Mouse (Mus musculus): Measurements from ENCODE around the gene Ctsa. TPM values are rescaled to one million over a fixed set of nuclear protein-coding genes. Genes with fewer than 3 reads are reported as not detected.
"Not testable (repeated sequence)": the region's sequence is repeated elsewhere in the genome, so short reads cannot be mapped to it uniquely, and the experiment has no call there.

Ctsa gene
- polyA plus RNA-seq, 1 experiment from 2014 or later, result 135 TPM

- peaks cover 7% of the 10 kb centered on the region; the same call in 1 of the 2 replicates for H3K4me1 ChIP-seq (ENCODE audit: control insufficient read depth, insufficient read depth, low read length)
- 80% methylated on average over 4 of the region's 4 CpGs for WGBS
- H3K4me2 ChIP-seq (replicated peaks; ENCODE audit: low read depth, low read length), result no peak overlapping the region
- no peak overlapping the region for H3K27ac ChIP-seq (ENCODE audit: low read depth, low read length)
- peaks cover 46% of the 10 kb centered on the region for H3K36me3 ChIP-seq (ENCODE audit: control insufficient read depth, insufficient read depth, low read length)
- H3K4me3 ChIP-seq (ENCODE audit: low read length), result no peak overlapping the region
- ATAC-seq (ENCODE audit: low FRiP score, low TSS enrichment), result no peak
- H3K27me3 ChIP-seq (ENCODE audit: control insufficient read depth, insufficient read depth, low read length), result no peaks in the 10 kb centered on the region
- no peaks in the 10 kb centered on the region for H3K9me3 ChIP-seq (ENCODE audit: control insufficient read depth, low read length)
- no peak overlapping the region for H3K9ac ChIP-seq (ENCODE audit: low read depth, low read length)
Measured at GRCm38 (mm10) chr2:164790451-164790850, 42.2 kb upstream of the Ctsa start.

- no peaks in the 10 kb centered on the region for H3K9me3 ChIP-seq (ENCODE audit: control insufficient read depth, low read length)
- ATAC-seq (ENCODE audit: low FRiP score, low TSS enrichment), result no peak
- H3K4me2 ChIP-seq (replicated peaks; ENCODE audit: low read depth, low read length), result no peak overlapping the region
- no peak overlapping the region for H3K4me3 ChIP-seq (ENCODE audit: low read length)
- no peaks in the 10 kb centered on the region for H3K27me3 ChIP-seq (ENCODE audit: control insufficient read depth, insufficient read depth, low read length)
- H3K9ac ChIP-seq (ENCODE audit: low read depth, low read length), result no peak overlapping the region
- peaks cover 57% of the 10 kb centered on the region for H3K36me3 ChIP-seq (ENCODE audit: control insufficient read depth, insufficient read depth, low read length)
- 96% methylated on average over 18 of the region's 18 CpGs for WGBS
- H3K27ac ChIP-seq (ENCODE audit: low read depth, low read length), result no peak overlapping the region
- peaks cover 3% of the 10 kb centered on the region; the same call in 1 of the 2 replicates for H3K4me1 ChIP-seq (ENCODE audit: control insufficient read depth, insufficient read depth, low read length)
Measured at GRCm38 (mm10) chr2:164791841-164792261, 40.8 kb upstream of the Ctsa start.

GRCm38 (mm10) chr2:164792400-164793190 is 40.1 kb upstream of the Ctsa start:
- no peak for ATAC-seq (ENCODE audit: low FRiP score, low TSS enrichment)

DNA sequence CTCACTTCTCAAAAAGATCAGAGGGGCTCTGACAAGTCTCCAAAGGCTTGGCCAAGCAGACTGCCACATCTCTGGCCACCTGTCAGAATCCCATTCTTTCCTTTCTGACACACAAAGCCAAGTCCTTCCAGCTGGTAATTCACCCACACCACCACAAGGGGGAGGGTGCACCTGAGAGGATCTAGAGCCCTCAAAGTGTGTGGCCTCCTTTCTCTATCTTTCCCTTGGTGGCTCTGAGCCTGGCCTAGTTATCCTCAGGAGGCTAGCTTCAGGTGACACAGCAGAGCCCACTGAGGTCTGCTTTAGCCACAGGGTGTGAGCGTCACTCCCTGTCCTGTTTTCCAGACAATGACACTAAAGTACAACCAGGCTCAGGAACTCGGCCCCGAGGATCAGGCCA is 39.4 kb upstream of the Ctsa start:
- no peak overlapping the region for H3K27ac ChIP-seq (ENCODE audit: low read depth, low read length)
- H3K9ac ChIP-seq (ENCODE audit: low read depth, low read length), result no peak overlapping the region
- no peak overlapping the region for H3K4me2 ChIP-seq (replicated peaks; ENCODE audit: low read depth, low read length)
- WGBS, result 92% methylated on average over 3 of the region's 3 CpGs
- H3K27me3 ChIP-seq (ENCODE audit: control insufficient read depth, insufficient read depth, low read length), result no peaks in the 10 kb centered on the region
- no peak for ATAC-seq (ENCODE audit: low FRiP score, low TSS enrichment)
- no peaks in the 10 kb centered on the region for H3K9me3 ChIP-seq (ENCODE audit: control insufficient read depth, low read length)
- H3K4me1 ChIP-seq (ENCODE audit: control insufficient read depth, insufficient read depth, low read length), result no peaks in the 10 kb centered on the region
- peaks cover 63% of the 10 kb centered on the region for H3K36me3 ChIP-seq (ENCODE audit: control insufficient read depth, insufficient read depth, low read length)
- H3K4me3 ChIP-seq (ENCODE audit: low read length), result no peak overlapping the region

More at GRCm38 (mm10) chr2:164792400-164793190, 40.1 kb upstream of the Ctsa start:
- Histone ChIP-seq H3K27me3 (ENCODE audit: control insufficient read depth, insufficient read depth, low read length) (no peaks in the 10 kb centered on the region), H3K36me3 (ENCODE audit: control insufficient read depth, insufficient read depth, low read length) (peaks cover 58% of the 10 kb centered on the region), H3K9me3 (ENCODE audit: control insufficient read depth, low read length) (no peaks in the 10 kb centered on the region), H3K27ac (ENCODE audit: low read depth, low read length) (no peak overlapping the region), H3K4me2 (replicated peaks; ENCODE audit: low read depth, low read length) (no peak overlapping the region), H3K4me1 (ENCODE audit: control insufficient read depth, insufficient read depth, low read length) (no peaks in the 10 kb centered on the region), H3K9ac (ENCODE audit: low read depth, low read length) (no peak overlapping the region), H3K4me3 (ENCODE audit: low read length) (no peak overlapping the region)
- 94% methylated on average over 12 of the region's 12 CpGs for WGBS

DNA sequence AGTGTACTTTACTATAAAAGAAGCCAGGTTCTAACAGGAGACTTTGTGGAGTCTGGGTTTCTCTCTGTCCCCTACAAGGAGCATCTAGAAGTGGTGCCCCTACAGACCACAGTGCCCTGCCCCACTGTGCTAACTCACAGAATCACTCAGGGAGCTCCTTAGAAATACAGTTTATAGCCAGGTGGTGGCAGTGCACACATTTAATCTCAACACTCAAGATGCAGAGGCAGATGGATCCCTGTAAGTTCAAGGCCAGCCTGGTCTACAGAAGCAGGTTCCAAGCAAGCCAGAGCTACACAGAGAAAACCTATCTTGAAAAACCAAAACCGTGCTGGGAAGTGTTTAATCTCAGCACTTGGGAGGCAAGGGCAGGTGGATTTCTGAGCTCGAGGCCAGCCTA is 38.9 kb upstream of the Ctsa start:
- Histone ChIP-seq H3K27me3 (ENCODE audit: control insufficient read depth, insufficient read depth, low read length) (no peaks in the 10 kb centered on the region), H3K27ac (ENCODE audit: low read depth, low read length) (no peak overlapping the region), H3K4me3 (ENCODE audit: low read length) (no peak overlapping the region), H3K9ac (ENCODE audit: low read depth, low read length) (no peak overlapping the region), H3K4me2 (replicated peaks; ENCODE audit: low read depth, low read length) (no peak overlapping the region), H3K4me1 (ENCODE audit: control insufficient read depth, insufficient read depth, low read length) (no peaks in the 10 kb centered on the region), H3K9me3 (ENCODE audit: control insufficient read depth, low read length) (no peaks in the 10 kb centered on the region), H3K36me3 (ENCODE audit: control insufficient read depth, insufficient read depth, low read length) (peaks cover 62% of the 10 kb centered on the region)
- 86% methylated on average over 2 of the region's 2 CpGs for WGBS
- ATAC-seq (ENCODE audit: low FRiP score, low TSS enrichment), result no peak

DNA sequence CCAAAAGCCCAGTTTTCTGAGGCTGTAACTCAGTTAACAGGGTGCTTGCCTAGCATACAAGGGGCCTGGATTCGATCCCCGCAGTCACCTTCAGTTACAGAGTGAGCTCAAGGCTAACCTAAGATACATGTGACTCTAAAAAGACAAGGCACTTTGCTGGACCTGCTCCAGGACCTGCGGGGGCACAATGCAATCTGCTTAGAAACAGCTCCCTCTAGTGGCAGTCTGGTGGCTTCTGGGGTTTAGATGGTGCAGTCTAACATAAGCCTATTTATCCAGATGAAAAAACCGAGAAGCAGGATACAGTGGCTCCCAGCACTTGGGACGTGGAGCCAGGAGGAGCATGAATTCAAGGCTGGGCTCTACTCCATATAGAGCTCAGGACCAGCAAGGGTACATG is 38.4 kb upstream of the Ctsa start:
- WGBS, result 37% methylated on average over 5 of the region's 5 CpGs
- peak; percentile 65 for ATAC-seq (ENCODE audit: low FRiP score, low TSS enrichment)
- Histone ChIP-seq H3K27me3 (ENCODE audit: control insufficient read depth, insufficient read depth, low read length) (no peaks in the 10 kb centered on the region), H3K4me2 (replicated peaks; ENCODE audit: low read depth, low read length) (no peak overlapping the region), H3K36me3 (ENCODE audit: control insufficient read depth, insufficient read depth, low read length) (peaks cover 61% of the 10 kb centered on the region), H3K4me3 (ENCODE audit: low read length) (no peak overlapping the region), H3K9me3 (ENCODE audit: control insufficient read depth, low read length) (no peaks in the 10 kb centered on the region), H3K4me1 (ENCODE audit: control insufficient read depth, insufficient read depth, low read length) (no peaks in the 10 kb centered on the region), H3K27ac (ENCODE audit: low read depth, low read length) (no peak overlapping the region), H3K9ac (ENCODE audit: low read depth, low read length) (no peak overlapping the region)

- no peak for ATAC-seq (ENCODE audit: low FRiP score, low TSS enrichment)
- WGBS, result 83% methylated on average over 4 of the region's 4 CpGs
- peaks cover 67% of the 10 kb centered on the region for H3K36me3 ChIP-seq (ENCODE audit: control insufficient read depth, insufficient read depth, low read length)
Measured at GRCm38 (mm10) chr2:164795868-164796267, 36.8 kb upstream of the Ctsa start.

DNA sequence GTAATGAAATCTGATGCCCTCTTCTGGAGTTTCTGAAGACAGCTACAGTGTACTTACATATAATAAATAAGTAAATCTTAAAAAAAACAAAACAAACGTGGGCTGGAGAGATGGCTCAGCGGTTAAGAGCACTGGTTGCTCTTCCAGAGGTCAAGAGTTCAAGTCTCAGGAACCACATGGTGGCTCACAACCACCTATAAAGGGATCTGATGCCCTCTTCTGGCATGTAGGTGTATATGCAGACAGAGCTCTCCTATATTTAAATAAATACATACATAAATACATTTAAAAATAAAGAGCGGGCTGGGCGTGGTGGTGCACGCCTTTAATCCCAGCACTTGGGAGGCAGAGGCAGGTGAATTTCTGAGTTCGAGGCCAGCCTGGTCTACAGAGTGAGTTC is 34.1 kb upstream of the Ctsa start:
- not testable (repeated sequence) for H3K4me2 ChIP-seq (replicated peaks; ENCODE audit: low read depth, low read length); H3K4me3 ChIP-seq (ENCODE audit: low read length); H3K9ac ChIP-seq (ENCODE audit: low read depth, low read length); H3K9me3 ChIP-seq (ENCODE audit: control insufficient read depth, low read length); H3K4me1 ChIP-seq (ENCODE audit: control insufficient read depth, insufficient read depth, low read length); H3K27me3 ChIP-seq (ENCODE audit: control insufficient read depth, insufficient read depth, low read length); H3K27ac ChIP-seq (ENCODE audit: low read depth, low read length); ATAC-seq (ENCODE audit: low FRiP score, low TSS enrichment)
- peaks cover 52% of the 10 kb centered on the region for H3K36me3 ChIP-seq (ENCODE audit: control insufficient read depth, insufficient read depth, low read length)
- 79% methylated on average over 6 of the region's 6 CpGs for WGBS

More at GRCm38 (mm10) chr2:164795868-164796267, 36.8 kb upstream of the Ctsa start:
- no peaks in the 10 kb centered on the region for H3K27me3 ChIP-seq (ENCODE audit: control insufficient read depth, insufficient read depth, low read length)
- H3K4me2 ChIP-seq (replicated peaks; ENCODE audit: low read depth, low read length), result no peak overlapping the region
- no peaks in the 10 kb centered on the region for H3K4me1 ChIP-seq (ENCODE audit: control insufficient read depth, insufficient read depth, low read length)
- no peaks in the 10 kb centered on the region for H3K9me3 ChIP-seq (ENCODE audit: control insufficient read depth, low read length)
- no peak overlapping the region for H3K27ac ChIP-seq (ENCODE audit: low read depth, low read length)
- no peak overlapping the region for H3K4me3 ChIP-seq (ENCODE audit: low read length)
- no peak overlapping the region for H3K9ac ChIP-seq (ENCODE audit: low read depth, low read length)

GRCm38 (mm10) chr2:164800252-164801004 is 32.2 kb upstream of the Ctsa start:
- Histone ChIP-seq H3K36me3 (ENCODE audit: control insufficient read depth, insufficient read depth, low read length) (peaks cover 40% of the 10 kb centered on the region), H3K4me3 (ENCODE audit: low read length) (no peak overlapping the region), H3K27ac (ENCODE audit: low read depth, low read length) (no peak overlapping the region), H3K4me1 (ENCODE audit: control insufficient read depth, insufficient read depth, low read length) (peaks cover 6% of the 10 kb centered on the region; the same call in 1 of the 2 replicates), H3K9ac (ENCODE audit: low read depth, low read length) (no peak overlapping the region), H3K4me2 (replicated peaks; ENCODE audit: low read depth, low read length) (no peak overlapping the region), H3K27me3 (ENCODE audit: control insufficient read depth, insufficient read depth, low read length) (no peaks in the 10 kb centered on the region), H3K9me3 (ENCODE audit: control insufficient read depth, low read length) (no peaks in the 10 kb centered on the region)
- WGBS, result 90% methylated on average over 13 of the region's 13 CpGs
- ATAC-seq (ENCODE audit: low FRiP score, low TSS enrichment), result no peak
